Mouse (Mus musculus) liver, embryonic 14 days (tissue): ENCODE data around the gene Dlgap5. TPM values are rescaled to one million over a fixed set of nuclear protein-coding genes. Genes with fewer than 3 reads are reported as not detected.

ENCODE experiments used
- polyA plus RNA-seq: library from polyadenylated mRNA; depleted of rRNA; stranded (reverse); fragments of >200 nt; gene quantifications from 2 replicates; pipeline ENCODE4 v1.2.3, GENCODE M21; 2012; rRNA removed

Dlgap5 gene
- 43.5 and 47.7 TPM in 2 replicates for polyA plus RNA-seq

GRCm38 (mm10) chr14:47417775-47418665 is at the start of gene Dlgap5:
Gene Dlgap5 (minus strand): TSS chr14:47418407.

GRCm38 (mm10) chr14:47450121-47450520 is 31.9 kb upstream of the Dlgap5 start, which contains the start of gene Fbxo34:
Gene Fbxo34 (plus strand): TSS chr14:47450421.

DNA sequence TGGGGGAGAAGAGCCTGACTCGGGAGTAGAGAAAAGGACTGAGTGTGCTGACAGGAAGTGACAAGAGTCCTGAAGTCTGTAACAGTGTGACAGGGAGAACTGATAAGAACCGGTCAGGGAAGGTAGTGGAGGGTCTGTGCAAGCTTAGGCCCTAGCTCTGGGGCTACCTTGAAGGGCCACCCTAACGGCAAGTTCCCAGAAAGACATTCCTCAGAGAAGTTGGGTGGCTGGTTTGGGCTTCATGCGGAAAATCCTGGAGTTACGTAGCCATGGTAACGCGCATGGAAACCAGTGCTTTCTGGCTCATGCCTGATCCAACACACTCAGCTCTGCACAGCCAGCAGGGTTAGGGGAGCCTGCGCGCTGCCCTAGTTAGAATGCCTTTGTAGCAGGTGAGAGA is 50.7 kb downstream of the Dlgap5 start, which contains the start of gene Lgals3:
TSS of gene Lgals3 (plus strand) at position 291 of the 400 bp plus-strand sequence.

Other genes with a start within 250 kb of the Dlgap5 start
- gene Gch1, start 229.0 kb downstream of the Dlgap5 start, polyA plus RNA-seq, result 2.5 and 2.7 TPM in 2 replicates
- gene Wdhd1, start 141.6 kb downstream of the Dlgap5 start, polyA plus RNA-seq, result 38.0 and 40.6 TPM in 2 replicates
- 5.7 and 6.9 TPM in 2 replicates for gene Socs4, start 141.5 kb downstream of the Dlgap5 start, polyA plus RNA-seq
- 20.7 and 23.1 TPM in 2 replicates for gene Mapk1ip1l, start 120.1 kb downstream of the Dlgap5 start, polyA plus RNA-seq
- gene Lgals3, start 50.7 kb downstream of the Dlgap5 start, polyA plus RNA-seq, result 12.6 and 16.9 TPM in 2 replicates
- 19.5 and 26.6 TPM in 2 replicates for gene Fbxo34, start 32.0 kb upstream of the Dlgap5 start, polyA plus RNA-seq
- gene Atg14, start 152.2 kb upstream of the Dlgap5 start, polyA plus RNA-seq, result 3.6 and 4.1 TPM in 2 replicates
- gene Ktn1, start 230.0 kb upstream of the Dlgap5 start, polyA plus RNA-seq, result 9.9 and 10.1 TPM in 2 replicates